Mouse (Mus musculus) cerebellum, adult 2 months (tissue): ENCODE results near the gene Hoxa9.

ENCODE experiments used
- CTCF ChIP-seq: fragments of 200-500 bp; IDR thresholded peaks from 2 replicates; pipeline ENCODE4 v1.5.1; 2011; ENCODE audit warnings: low read depth, mild to moderate bottlenecking, control low read depth, low read length, moderate library complexity, borderline replicate concordance; ENCODE audit not compliant: insufficient read depth
- POLR2A ChIP-seq: fragments of 200-500 bp; IDR thresholded peaks from 2 replicates; pipeline ENCODE4 v1.6.1; 2011; ENCODE audit warnings: low read length, control low read depth, borderline replicate concordance; ENCODE audit not compliant: insufficient read depth

- TF ChIP-seq POLR2A: no peak
- TF ChIP-seq CTCF: no peak
Observed at GRCm38 (mm10) chr6:52203371-52204049, 27.4 kb downstream of the Hoxa9 start.
